Mouse (Mus musculus) adrenal gland, adult 18-20 months (tissue): ENCODE data around the gene Atg101. TPM values are rescaled to one million over a fixed set of nuclear protein-coding genes. Genes with fewer than 3 reads are reported as not detected.

ENCODE experiments used
- DNase-seq, 2 experiments: peaks; one replicate each; pipeline ENCODE4 v3.0.0; 2021 to 2022; ENCODE audit warnings: low spot score in 2 of 2
- long read RNA-seq, 2 experiments: library from polyadenylated mRNA; stranded (forward); transcript quantifications; one replicate each; pipeline ENCODE4 v2.0.0; 2021
- total RNA-seq, 2 experiments: library from RNA; stranded (reverse); gene quantifications; 1 replicate in 1 of 2; 2 replicates in 1 of 2; pipeline ENCODE4 v1.2.3; 2021

Atg101 gene
- 10 to 100 TPM; 60.5 to 64.0 TPM for total RNA-seq
- long read RNA-seq, experiment 1, transcript Atg101-201 (3 exons, 1,270 nt): major isoform, 55 of 58 reads
- long read RNA-seq, experiment 1, partial matches to known transcripts: 0 of 58 reads
- long read RNA-seq, experiment 1, other reads (novel, unspliced or antisense): 1 of 58 reads
- long read RNA-seq, experiment 2, transcript Atg101-201 (3 exons, 1,270 nt): major isoform, 87 of 87 reads
- long read RNA-seq, experiment 2, partial matches to known transcripts: 0 of 87 reads
- long read RNA-seq, experiment 2, other reads (novel, unspliced or antisense): 0 of 87 reads

DNA sequence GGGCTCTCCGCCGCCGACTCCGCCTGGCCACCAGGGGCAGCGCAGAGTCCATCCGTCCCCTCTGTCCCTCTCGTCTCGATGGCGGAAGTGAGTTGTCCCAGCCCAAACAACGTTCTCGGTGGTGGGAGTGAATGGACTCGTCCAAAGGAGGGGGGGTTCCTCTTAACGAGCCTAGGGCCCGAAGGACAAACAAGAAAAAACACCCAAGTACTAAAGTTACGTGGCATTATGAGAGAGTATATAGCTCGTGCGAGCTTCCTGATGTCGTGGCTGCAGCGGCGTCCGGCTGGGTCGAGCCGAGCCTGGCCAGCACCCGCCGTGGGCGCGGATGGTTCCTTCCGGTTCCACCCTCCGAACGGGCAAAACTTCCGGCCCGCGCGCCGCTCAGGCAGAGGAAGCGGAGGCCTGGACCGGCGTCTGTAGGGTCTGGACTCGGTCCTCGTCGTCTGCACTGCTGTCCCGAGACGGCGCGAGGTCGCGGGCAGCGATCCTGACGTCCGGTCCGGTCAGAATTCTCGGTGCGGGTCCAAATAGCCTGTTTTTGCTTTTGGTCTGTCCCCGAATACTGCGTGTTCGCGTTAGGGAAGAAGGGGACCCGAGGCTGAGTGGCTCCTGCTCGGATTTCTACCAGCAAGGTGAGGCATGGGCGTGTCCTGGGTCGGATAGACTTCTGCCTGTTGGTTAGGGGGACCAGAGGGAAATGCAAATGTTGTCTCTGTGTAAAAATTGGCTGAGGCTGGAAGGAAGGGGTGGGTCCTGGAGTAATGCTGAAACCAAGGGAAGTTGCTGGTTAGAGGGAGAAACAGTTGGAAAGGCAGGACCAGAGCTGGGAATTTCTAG lies at the start of gene Atg101:
TSS of gene Atg101 (plus strand) at position 362 of the 840 bp plus-strand sequence.
- DNase-seq: peak; percentile 87 to 88

DNA sequence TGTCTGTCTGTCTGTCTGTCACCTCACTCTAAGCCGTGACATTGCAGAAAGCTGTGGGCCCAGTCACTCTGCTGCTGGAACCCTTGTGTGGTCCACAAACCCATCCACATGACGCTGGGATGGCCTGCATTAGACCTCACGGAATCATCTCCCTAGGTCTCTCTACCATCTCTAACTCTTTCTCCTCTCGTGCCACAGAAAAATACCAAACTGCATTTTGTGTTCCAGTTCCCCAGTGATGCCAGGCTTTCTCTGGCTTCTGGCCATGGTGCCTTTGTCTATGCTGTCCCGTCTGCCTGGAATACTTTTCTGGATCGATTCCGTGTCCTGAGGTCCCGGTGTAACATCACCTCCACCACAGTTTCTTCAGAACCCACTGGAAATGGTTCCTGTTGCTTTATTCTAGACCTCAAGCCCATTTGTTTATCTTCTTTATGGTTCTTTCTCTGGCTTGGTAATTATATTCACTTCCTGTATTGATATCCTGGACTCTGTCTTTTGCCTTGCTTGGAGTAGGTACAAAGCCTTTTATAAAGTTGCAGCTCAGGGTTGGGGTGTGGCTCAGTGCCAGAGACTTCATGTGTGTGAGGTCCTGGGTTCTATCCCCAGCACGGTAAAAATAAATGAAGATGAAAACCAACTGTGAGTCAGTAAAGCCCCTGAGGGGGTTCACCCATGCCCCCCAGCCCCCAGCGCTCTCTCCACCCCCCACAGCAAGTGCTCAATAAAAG lies 49.3 kb upstream of the Atg101 start:
- no peak for DNase-seq

DNA sequence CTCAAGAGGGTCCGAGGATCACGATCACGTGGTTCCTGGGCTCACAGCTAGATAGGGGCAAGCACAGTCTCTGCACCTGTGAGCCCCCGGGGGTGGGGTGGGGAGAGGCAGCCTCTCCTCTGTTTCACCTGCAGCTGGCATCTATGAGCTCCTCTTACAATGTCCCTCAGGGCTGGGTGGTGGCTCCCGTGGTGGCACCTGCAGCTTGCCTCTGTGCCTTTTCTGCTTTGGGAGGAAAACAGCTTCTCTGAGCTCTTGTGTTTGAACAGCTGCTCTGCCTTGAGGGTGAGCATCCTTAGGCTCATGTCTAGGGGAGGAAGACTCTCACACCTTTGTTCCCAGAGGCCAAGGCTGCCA lies 48.8 kb upstream of the Atg101 start:
- DNase-seq: no peak

DNA sequence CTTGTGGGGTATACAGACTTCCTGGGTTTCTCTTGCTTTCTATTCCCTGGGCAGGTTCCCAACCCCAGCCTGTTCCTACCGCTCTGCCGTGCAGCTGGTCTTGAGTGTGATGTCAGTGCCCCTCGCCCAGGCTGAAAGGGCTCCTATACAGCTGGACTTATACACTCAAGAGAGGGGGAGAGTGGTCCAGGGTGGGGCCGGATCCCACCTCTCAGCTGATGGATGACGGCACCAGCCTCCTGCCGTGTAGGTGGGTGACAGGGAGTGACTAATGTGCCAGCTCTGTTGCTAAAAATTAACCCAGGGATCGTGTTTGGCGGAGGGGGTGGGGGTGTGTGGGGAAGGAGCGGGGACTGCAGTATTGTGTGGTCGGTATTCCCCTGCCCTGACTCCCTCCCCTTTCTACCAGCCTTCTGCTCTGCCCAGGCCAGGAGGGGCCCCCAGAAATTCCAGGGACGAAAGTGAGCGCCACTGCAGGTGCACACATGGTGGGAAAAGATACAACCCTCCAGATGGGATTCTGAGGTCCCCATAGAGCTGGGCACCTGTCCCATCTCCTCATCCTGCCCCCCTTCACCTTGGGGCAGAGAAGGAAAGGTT lies 48.2 kb upstream of the Atg101 start:
- DNase-seq: no peak

DNA sequence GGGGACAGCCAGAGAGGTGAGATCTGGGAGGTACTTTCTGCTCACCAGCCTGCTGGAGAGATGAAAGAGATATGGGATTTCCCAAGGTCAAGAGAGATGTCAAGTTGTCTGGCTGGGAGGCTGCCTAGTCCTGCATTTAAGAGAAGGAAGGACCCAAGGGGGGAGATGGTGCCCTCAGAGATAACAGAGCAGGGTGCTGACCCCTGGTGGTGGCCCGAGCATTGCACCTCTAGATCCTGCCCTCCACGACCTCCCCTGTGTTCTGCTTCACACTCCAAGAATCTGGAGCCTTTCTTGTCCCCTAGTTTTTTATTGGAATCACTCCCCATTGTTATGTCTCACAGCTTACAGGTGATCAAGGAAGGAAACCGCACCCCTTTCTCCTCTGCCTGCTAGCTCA lies 47.2 kb upstream of the Atg101 start:
- peak; percentile 72 to 77 for DNase-seq

DNA sequence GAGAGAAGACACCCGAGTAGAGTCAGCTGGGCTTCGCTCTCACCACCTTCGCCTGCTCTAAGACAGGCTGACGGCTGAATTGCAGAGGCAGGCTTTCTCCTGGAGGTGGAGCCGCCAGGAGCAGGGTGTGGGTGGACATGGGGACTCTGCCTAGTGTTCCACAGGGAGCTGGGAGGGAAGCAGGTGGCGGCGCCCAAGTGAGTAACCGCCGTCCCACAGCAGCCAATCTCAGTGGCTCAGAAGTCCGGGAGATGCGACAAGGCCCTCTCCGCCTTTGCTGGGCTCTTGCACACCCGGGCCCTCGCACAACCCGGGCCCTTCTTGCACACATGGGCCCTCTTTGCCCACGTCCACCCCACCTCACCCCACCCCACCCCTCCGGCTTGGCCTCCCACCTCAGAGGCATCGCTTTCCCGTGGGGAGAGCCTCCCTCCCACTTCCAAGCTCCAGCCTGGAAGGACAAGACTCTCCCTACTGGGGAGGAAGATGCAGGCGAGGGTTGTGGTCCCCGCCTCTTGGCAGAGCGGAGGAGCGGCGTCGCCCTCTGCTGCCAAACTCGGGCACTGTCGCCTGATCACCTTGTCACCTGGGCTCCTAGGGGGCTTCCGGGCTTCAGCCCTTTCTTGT lies 45.1 kb upstream of the Atg101 start:
- peak in 1 of 2 experiments; percentile 55 for DNase-seq

DNA sequence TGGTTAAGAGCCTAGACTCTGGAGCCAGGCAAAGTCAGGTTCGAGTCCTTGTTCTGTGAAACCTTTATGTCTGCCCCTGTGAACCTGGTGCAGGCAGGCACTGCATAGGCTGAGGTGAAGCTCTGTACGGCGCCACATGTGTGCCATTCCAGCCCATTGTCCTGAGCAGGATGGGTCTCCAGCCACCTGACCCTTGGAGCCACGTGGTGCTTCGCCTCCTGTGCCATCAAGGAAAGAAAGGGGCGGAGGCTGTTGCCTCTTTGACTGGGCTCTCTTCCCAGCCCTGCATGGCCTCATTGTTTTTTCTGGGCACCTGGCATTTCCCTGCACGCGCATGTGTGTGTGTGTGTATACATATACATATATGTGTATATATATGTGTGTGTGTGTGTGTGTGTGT lies 44.3 kb upstream of the Atg101 start:
- DNase-seq: no peak

DNA sequence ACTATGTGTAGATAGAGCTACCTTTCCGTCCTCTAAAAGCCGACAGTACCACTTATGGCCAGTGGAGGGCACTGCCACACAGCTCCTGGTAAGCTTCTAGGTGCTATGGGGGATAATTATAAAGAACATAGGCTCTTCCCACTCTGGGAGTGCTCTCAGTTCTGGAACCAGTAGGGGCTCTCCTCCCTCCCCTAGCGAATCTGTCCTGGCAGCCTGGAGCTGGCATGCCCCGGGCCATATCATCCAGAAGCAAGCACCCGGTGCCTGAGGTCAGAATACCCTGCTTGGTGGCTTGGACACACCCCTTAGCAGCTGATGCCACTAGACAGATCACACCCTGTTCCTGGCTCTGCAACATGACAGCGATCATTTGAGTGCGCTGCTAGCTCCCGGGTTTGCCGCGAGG lies 43.3 kb upstream of the Atg101 start:
- peak; percentile 85 to 88 for DNase-seq

DNA sequence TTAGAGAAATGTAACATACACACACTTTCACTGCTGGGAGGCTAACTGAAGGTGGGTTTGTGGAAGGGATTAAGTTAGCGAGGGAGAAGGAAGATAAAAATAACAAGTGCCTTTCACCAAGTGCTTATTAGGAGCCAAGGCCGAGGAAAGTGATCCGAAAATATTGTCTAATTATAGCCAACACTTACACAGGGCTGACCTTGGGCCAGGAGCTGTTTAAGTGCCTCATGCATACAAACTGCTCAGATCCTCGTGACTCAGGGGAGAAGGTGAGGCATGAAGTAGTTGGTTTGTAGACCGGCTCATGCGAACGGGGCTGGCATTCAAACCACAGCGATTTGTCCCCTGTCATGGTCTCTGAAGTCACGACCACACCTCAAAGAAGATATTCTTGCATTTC lies 42.8 kb upstream of the Atg101 start:
- DNase-seq: no peak

DNA sequence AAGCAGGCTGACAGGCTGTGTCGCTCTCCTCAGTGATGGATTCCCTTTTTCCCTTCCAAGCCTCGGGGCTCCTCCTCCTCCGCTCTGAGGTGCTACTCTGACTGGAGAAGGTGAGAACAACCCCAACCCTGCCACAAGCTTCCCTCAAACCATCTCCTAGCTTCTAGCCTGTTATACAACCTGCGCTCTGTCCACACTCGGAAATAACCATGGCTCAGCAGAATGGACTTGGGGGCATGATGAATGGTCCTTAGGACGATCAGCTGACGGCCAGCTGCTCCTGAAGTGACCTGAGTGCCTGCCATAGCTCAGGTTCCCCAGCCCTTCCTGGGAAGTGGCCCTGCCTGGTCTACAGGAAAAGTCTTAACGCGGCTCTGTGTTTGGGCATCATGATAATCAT lies 42.2 kb upstream of the Atg101 start:
- no peak for DNase-seq

DNA sequence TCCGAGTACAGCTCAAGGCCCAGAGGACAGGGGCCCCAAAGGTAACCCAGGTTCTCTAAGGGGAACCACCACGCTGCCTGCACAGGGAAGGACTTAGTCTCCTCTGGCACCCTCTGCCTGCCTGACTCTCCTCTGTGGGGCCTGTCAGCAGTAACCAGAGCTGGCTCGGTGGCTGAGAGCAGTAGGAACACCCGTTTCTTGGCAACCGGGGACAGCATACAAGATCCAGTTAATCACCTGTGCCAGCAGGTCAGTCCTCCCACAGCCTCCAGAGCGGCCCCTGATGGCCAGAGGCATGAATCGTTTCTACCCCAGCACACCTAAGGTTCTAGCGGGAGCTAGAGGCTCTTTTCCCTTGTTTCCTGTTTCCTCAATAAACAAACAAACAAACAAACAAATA lies 41.4 kb upstream of the Atg101 start:
- DNase-seq: no peak

DNA sequence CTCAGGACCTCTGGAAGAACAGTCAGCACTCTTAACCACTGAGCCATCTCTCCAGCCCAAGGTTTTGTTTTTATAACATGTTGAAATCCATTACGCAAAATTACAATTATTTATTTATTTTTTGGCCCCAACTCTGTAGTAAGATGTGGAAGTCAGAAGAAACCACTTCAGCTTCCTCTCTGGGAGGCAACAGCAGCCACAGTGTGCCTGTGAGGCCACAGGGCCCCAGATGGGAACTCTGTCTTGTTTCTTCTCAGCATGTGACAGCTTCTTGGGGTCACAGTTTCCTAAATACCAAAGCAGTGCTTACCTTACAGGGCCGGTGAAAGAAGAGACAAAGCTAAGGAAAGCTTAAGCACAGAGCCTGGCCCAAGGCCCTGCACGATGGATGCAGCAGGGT lies 40.1 kb upstream of the Atg101 start:
- DNase-seq: no peak

DNA sequence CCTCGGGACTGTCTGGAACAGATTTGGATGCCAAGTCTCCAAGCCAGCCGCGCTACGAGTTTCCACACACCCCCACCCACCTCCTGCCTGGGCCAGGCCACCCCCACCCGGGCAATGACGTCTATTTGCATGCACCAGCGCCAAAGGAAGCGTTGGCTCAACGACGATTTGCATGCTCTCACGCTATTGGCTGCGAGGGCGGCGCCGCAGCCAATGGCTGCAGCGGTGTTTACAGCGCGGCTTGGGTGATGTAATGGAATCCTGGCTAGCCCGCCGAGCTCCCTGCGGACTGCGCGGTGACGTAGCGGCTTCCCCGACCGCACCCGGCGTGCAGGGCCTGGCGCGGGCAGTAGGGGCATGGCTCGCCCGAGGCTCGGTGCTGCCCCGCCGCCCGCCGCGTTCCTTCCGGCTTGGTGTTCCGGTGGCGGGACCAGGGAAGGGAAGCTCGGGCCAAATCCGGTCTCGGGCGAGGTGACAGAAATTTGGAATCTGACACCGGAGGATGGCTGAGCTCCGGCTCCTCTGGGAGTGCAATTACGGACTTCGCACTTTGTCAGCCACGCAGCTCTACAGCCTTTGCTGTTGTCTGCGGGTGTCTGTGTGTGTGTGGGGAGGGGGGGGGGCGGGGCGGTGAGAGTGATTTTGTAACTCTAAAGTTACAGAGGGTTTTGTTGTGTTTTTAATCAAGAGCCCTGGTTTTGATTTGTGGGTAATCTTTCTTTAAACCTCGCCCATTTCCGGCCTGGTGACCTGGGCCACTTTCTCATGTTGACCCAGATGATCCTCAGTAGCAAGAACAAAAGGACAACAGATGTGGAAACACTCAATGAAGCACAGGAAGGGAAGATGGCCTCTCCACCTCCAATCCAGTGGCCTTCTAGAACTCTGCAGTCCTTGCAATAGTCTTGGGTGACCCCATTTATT lies 37.6 kb upstream of the Atg101 start:
- peak; percentile 88 to 90 for DNase-seq

DNA sequence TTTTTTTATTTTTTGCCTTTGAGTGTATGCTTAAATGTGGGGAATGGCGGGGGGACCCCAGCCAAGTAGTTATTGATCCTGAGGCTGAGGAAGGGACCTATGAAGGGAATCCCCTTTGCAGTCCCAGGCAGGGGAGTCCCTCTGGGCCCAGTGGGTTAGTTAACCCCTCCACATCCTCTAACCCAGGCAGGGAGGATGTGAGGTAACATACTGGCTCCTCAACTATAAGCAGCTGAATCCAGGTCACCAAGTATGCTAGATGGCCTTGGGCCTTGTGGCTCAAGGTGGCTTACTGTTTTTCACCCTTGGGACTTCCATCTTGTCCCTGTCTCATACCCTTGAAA lies 36.9 kb upstream of the Atg101 start:
- no peak for DNase-seq

DNA sequence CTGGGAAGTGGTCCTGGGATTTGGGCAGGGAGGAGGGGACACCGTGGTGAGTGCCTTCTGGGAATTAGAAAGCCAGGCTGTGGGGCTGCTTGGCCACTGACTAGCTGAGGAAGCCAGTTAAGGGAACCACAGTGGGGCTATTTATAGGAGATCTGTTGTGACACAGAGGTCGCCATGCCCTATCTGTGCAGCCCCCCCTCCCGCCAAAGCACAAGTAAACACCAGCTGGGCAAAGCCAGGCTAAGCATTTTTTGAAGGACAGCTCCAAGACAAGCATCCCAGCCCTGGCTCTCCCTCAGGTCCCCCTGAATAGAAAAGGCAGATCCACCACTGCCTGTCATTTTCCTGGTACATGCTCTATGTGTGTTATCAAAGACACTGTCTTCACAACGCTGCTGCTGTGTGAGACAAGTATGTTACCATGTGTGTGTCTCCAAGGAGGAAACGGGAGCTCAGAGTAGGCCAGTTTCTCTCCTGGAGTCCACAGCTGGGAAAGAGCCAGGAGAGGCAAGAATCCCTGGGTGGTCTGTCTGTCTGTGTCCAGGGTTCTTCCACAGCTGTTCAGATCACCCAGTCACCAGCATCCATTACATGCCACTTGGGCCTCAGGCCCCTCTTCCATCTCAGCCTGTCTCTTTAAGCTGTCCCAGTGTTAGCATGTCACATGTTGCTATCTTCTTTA lies 35.9 kb upstream of the Atg101 start:
- DNase-seq: no peak

DNA sequence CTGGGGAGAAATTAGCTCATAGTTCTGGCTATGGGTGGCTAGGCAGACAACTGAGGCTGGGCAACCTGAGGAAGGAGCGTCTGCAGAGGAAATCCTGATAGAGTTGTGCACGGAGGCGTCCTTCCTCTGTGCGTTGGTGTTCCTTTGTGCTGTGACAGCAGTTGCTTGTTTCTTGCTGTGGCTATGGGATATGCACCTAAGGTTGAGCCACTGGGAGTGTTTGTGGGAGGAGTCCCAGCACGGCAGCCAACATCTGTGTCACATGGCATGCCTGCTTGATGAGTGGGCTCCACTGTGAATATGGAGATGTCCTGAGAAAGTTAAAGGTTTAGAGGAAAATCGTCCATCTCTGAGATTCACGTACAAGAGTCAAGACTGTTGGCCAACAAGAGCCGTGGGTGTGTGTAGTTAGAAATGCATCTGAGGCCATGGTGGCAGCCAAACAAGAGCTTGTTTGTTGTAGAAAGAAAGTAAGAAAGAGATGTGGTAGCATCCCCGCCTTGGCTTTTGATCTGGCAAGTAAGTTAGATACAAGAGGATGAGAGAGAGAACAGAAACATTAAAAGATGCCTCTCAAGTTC lies 33.8 kb upstream of the Atg101 start:
- no peak for DNase-seq

DNA sequence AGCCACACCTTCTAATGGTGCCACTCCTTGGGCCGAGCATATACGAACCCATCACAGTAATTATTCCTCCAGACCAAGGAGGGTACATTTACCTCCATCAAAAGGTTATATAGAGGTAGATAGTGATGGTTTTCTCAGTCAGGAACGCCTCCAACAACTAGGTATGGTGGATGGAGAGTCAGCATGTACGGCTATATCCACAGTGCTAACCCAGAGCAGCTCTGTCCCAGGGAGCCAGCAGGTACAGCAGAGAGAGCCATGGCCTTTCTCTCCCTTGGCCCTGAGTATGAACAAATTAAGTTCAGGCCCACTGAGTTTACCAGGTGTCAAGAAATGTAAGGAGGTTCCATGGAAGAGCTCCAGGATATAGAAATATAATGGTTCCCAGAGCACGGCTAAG lies 32.1 kb upstream of the Atg101 start:
- no peak for DNase-seq

DNA sequence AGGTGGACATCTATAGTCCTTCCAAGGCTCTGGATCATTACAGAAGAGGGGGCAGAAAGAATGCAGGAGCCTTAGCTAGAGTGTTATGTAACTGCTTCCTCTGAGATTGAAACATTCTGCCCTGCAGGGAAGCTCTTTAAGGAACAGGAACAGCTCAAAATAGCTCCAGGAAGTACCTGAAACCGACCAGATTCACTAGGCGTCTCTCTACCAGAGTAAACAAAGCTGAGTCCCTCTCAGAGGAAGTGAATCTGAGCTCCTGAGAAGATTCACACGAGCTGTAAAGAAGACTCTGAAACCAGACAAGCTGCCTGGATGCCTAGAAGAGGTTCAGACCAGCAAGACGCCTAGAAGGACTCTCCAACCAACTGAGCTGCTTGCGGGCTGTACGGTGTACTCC lies 31.5 kb upstream of the Atg101 start:
- DNase-seq: no peak

DNA sequence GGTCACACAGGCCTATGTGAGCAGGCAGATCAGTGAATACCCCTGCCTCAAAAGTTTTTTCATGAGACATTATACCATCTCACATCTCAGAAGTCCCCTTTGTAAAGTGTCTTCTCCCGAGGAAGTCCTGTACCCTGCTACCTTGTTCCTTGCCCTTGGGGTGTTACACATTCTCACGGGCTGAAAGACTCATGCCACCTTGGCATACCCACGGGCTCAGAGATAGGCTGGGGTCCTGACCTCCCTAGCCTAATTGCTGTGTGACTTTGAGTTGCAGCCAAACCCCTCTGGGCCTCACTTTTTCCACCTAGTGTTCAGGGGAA lies 30.5 kb upstream of the Atg101 start:
- no peak for DNase-seq
